Mouse (Mus musculus): ENCODE measurements around the gene Lsamp. TPM values are rescaled to one million over a fixed set of nuclear protein-coding genes. Genes with fewer than 3 reads are reported as not detected.

Gene Lsamp
- polyA plus RNA-seq, 1 experiment, result not detected

- Histone ChIP-seq H3K9me3 (peaks cover 3% of the 10 kb centered on the region; the same call in 1 of the 2 replicates), H3K27me3 (replicated peaks) (no peaks in the 10 kb centered on the region), H3K36me3 (replicated peaks; ENCODE audit: low read length) (no peaks in the 10 kb centered on the region), H3K4me3 (replicated peaks) (no peak overlapping the region), H3K4me1 (no peaks in the 10 kb centered on the region)
- TF ChIP-seq GATA1 (IDR thresholded peaks at IDR 0.05; ENCODE audit: borderline replicate concordance, low read length) (no peak), FLI1 (IDR thresholded peaks at IDR 0.05; ENCODE audit: low read length) (no peak)
Observed at GRCm38 (mm10) chr16:41746235-41746911, 1762.2 kb downstream of the Lsamp start.

- H3K27me3 ChIP-seq (replicated peaks), result no peaks in the 10 kb centered on the region
- no peaks in the 10 kb centered on the region for H3K4me1 ChIP-seq
- no peaks in the 10 kb centered on the region for H3K36me3 ChIP-seq (replicated peaks; ENCODE audit: low read length)
- TF ChIP-seq FLI1 (IDR thresholded peaks at IDR 0.05; ENCODE audit: low read length) (no peak), GATA1 (IDR thresholded peaks at IDR 0.05; ENCODE audit: borderline replicate concordance, low read length) (no peak)
- H3K4me3 ChIP-seq (replicated peaks), result no peak overlapping the region
- peaks cover 3% of the 10 kb centered on the region; the same call in 1 of the 2 replicates for H3K9me3 ChIP-seq
Observed at GRCm38 (mm10) chr16:41747874-41748273, 1763.7 kb downstream of the Lsamp start.

- peaks cover 3% of the 10 kb centered on the region; the same call in 1 of the 2 replicates for H3K9me3 ChIP-seq
- H3K36me3 ChIP-seq (replicated peaks; ENCODE audit: low read length), result no peaks in the 10 kb centered on the region
- H3K27me3 ChIP-seq (replicated peaks), result no peaks in the 10 kb centered on the region
- H3K4me1 ChIP-seq, result no peaks in the 10 kb centered on the region
- no peak overlapping the region for H3K4me3 ChIP-seq (replicated peaks)
- TF ChIP-seq GATA1 (IDR thresholded peaks at IDR 0.05; ENCODE audit: borderline replicate concordance, low read length) (no peak), FLI1 (IDR thresholded peaks at IDR 0.05; ENCODE audit: low read length) (no peak)
Observed at GRCm38 (mm10) chr16:41748759-41749158, 1764.6 kb downstream of the Lsamp start.

- H3K4me1 ChIP-seq, result no peaks in the 10 kb centered on the region
- H3K27me3 ChIP-seq (replicated peaks), result no peaks in the 10 kb centered on the region
- H3K4me3 ChIP-seq (replicated peaks), result no peak overlapping the region
- TF ChIP-seq FLI1 (IDR thresholded peaks at IDR 0.05; ENCODE audit: low read length), result no peak
- TF ChIP-seq GATA1 (IDR thresholded peaks at IDR 0.05; ENCODE audit: borderline replicate concordance, low read length), result no peak
- H3K36me3 ChIP-seq (replicated peaks; ENCODE audit: low read length), result no peaks in the 10 kb centered on the region
- H3K9me3 ChIP-seq, result 0 out of 2 replicates have a peak, but pooled peaks cover 5% of the 10 kb centered on the region
Observed at GRCm38 (mm10) chr16:41764285-41764684, 1780.1 kb downstream of the Lsamp start.

GRCm38 (mm10) chr16:41771427-41772125 is 1787.4 kb downstream of the Lsamp start:
- Histone ChIP-seq H3K4me3 (replicated peaks) (no peak overlapping the region), H3K9me3 (peaks cover 3% of the 10 kb centered on the region; the same call in 1 of the 2 replicates), H3K4me1 (no peaks in the 10 kb centered on the region), H3K36me3 (replicated peaks; ENCODE audit: low read length) (no peaks in the 10 kb centered on the region), H3K27me3 (replicated peaks) (no peaks in the 10 kb centered on the region)
- TF ChIP-seq FLI1 (IDR thresholded peaks at IDR 0.05; ENCODE audit: low read length) (no peak), GATA1 (IDR thresholded peaks at IDR 0.05; ENCODE audit: borderline replicate concordance, low read length) (no peak)

GRCm38 (mm10) chr16:41777586-41777985 is 1793.4 kb downstream of the Lsamp start:
- H3K36me3 ChIP-seq (replicated peaks; ENCODE audit: low read length), result no peaks in the 10 kb centered on the region
- H3K27me3 ChIP-seq (replicated peaks), result no peaks in the 10 kb centered on the region
- H3K4me1 ChIP-seq, result no peaks in the 10 kb centered on the region
- TF ChIP-seq GATA1 (IDR thresholded peaks at IDR 0.05; ENCODE audit: borderline replicate concordance, low read length) (no peak), FLI1 (IDR thresholded peaks at IDR 0.05; ENCODE audit: low read length) (no peak)
- H3K4me3 ChIP-seq (replicated peaks), result no peak overlapping the region
- H3K9me3 ChIP-seq, result peaks cover 5% of the 10 kb centered on the region; the same call in 1 of the 2 replicates

- H3K36me3 ChIP-seq (replicated peaks; ENCODE audit: low read length), result no peaks in the 10 kb centered on the region
- H3K27me3 ChIP-seq (replicated peaks), result no peaks in the 10 kb centered on the region
- H3K4me3 ChIP-seq (replicated peaks), result no peak overlapping the region
- no peak for TF ChIP-seq GATA1 (IDR thresholded peaks at IDR 0.05; ENCODE audit: borderline replicate concordance, low read length)
- TF ChIP-seq FLI1 (IDR thresholded peaks at IDR 0.05; ENCODE audit: low read length), result no peak
- H3K4me1 ChIP-seq, result no peaks in the 10 kb centered on the region
- H3K9me3 ChIP-seq, result no peaks in the 10 kb centered on the region
Observed at GRCm38 (mm10) chr16:41785600-41785999, 1801.4 kb downstream of the Lsamp start.

GRCm38 (mm10) chr16:41786704-41787103 is 1802.5 kb downstream of the Lsamp start:
- Histone ChIP-seq H3K27me3 (replicated peaks) (no peaks in the 10 kb centered on the region), H3K4me3 (replicated peaks) (no peak overlapping the region), H3K4me1 (no peaks in the 10 kb centered on the region), H3K36me3 (replicated peaks; ENCODE audit: low read length) (no peaks in the 10 kb centered on the region), H3K9me3 (no peaks in the 10 kb centered on the region)
- TF ChIP-seq FLI1 (IDR thresholded peaks at IDR 0.05; ENCODE audit: low read length), result no peak
- TF ChIP-seq GATA1 (IDR thresholded peaks at IDR 0.05; ENCODE audit: borderline replicate concordance, low read length), result no peak

- Histone ChIP-seq H3K27me3 (replicated peaks) (no peaks in the 10 kb centered on the region), H3K9me3 (no peaks in the 10 kb centered on the region), H3K4me3 (replicated peaks) (no peak overlapping the region), H3K4me1 (no peaks in the 10 kb centered on the region), H3K36me3 (replicated peaks; ENCODE audit: low read length) (no peaks in the 10 kb centered on the region)
- TF ChIP-seq GATA1 (IDR thresholded peaks at IDR 0.05; ENCODE audit: borderline replicate concordance, low read length) (no peak), FLI1 (IDR thresholded peaks at IDR 0.05; ENCODE audit: low read length) (no peak)
Observed at GRCm38 (mm10) chr16:41787146-41787545, 1803.0 kb downstream of the Lsamp start.

- no peak for TF ChIP-seq FLI1 (IDR thresholded peaks at IDR 0.05; ENCODE audit: low read length)
- no peak for TF ChIP-seq GATA1 (IDR thresholded peaks at IDR 0.05; ENCODE audit: borderline replicate concordance, low read length)
- no peak overlapping the region for H3K4me3 ChIP-seq (replicated peaks)
Observed at GRCm38 (mm10) chr16:41790016-41790415, 1805.9 kb downstream of the Lsamp start.

More at GRCm38 (mm10) chr16:41790016-41790415, 1805.9 kb downstream of the Lsamp start:
- Histone ChIP-seq H3K27me3 (replicated peaks) (no peaks in the 10 kb centered on the region), H3K4me1 (no peaks in the 10 kb centered on the region), H3K9me3 (no peaks in the 10 kb centered on the region), H3K36me3 (replicated peaks; ENCODE audit: low read length) (no peaks in the 10 kb centered on the region)
